Mouse (Mus musculus): ENCODE data around the gene Msh4. TPM values are rescaled to one million over a fixed set of nuclear protein-coding genes. Genes with fewer than 3 reads are reported as not detected.
A peak's percentile ranks its signal among the peaks of the same experiment; 100 is the strongest.

The Msh4 gene
- total and polyA plus RNA-seq, 3 experiments: 0.15 to 0.50 TPM; not detected in 1

DNA sequence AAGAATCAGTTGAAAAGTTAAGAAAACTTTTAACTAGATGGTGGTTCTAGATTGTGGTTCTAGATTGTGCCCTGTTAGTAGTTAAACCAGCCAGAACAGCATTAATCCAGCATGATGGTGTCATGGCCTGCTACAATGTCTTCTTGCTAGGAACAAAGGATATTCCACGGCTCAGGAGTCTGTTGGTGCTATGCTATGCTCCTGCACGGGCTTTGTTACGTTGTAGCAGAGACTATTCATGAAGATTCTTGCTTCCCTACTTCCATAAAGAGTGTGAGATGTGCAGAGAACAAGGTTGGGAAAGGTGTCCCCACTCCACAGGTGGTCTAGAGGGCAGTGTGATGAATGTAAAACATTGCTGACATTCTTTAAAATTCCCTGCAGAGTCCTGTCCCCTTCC, 69.6 kb downstream of the Msh4 start:
- Histone ChIP-seq H3K4me1 (ENCODE audit: control insufficient read depth in 1 of 2, insufficient read depth in 2 of 2, low read length in 2 of 2) (peaks cover 2 to 40% of the 10 kb centered on the region in 2 experiments; a peak in 3 of 4 replicates), H3K79me2 (ENCODE audit: control insufficient read depth, insufficient read depth, low read length, poor library complexity) (no peaks in the 10 kb centered on the region; the same call in 1 of the 2 replicates), H3K9me3 (replicated peaks; ENCODE audit: insufficient read depth, low read length) (no peaks in the 10 kb centered on the region), H3K36me3 (ENCODE audit: control insufficient read depth in 1 of 2, insufficient read depth in 2 of 2, low read length in 2 of 2) (peaks cover 0 to 21% of the 10 kb centered on the region in 2 experiments; a peak in 2 of 4 replicates), H3K27ac (ENCODE audit: control insufficient read depth, low read depth, low read length) (no peak overlapping the region), H3K4me3 (ENCODE audit: control insufficient read depth in 1 of 2, insufficient read depth in 1 of 2, low read depth in 2 of 2, low read length in 2 of 2) (no peak overlapping the region), H3K27me3 (ENCODE audit: control insufficient read depth in 1 of 2, insufficient read depth in 2 of 2, low read length in 2 of 2) (no peaks in the 10 kb centered on the region), H3K9ac (ENCODE audit: control insufficient read depth, low read depth, low read length, poor library complexity, severe bottlenecking) (no peak overlapping the region)
- TF ChIP-seq MEF2A (IDR thresholded peaks at IDR 0.05; ENCODE audit: extremely low read depth, insufficient replicate concordance, low read depth, low read length, poor library complexity, severe bottlenecking) (no peak), SMC3 (IDR thresholded peaks at IDR 0.05; ENCODE audit: low read depth, low read length) (no peak), CHD1 (IDR thresholded peaks at IDR 0.05; ENCODE audit: low read depth, low read length) (no peak), UBTF (IDR thresholded peaks at IDR 0.05; ENCODE audit: borderline replicate concordance, insufficient read depth, low read depth, low read length) (no peak), POLR2A (IDR thresholded peaks at IDR 0.05; ENCODE audit: control insufficient read depth in 1 of 2, insufficient read depth in 1 of 2, low read depth in 1 of 2, low read length in 2 of 2, poor library complexity in 1 of 2) (no peak), MYB (IDR thresholded peaks at IDR 0.05; ENCODE audit: low read depth, low read length) (no peak)
- no peak for DNase-seq (ENCODE audit: low read depth, low spot score)

GRCm38 (mm10) chr3:153835455-153836086, 70.4 kb downstream of the Msh4 start:
- H3K9me3 ChIP-seq (replicated peaks; ENCODE audit: insufficient read depth, low read length): no peaks in the 10 kb centered on the region
- peak; percentile 90 for DNase-seq (ENCODE audit: low read depth, low spot score)
- no peaks in the 10 kb centered on the region for H3K27me3 ChIP-seq (ENCODE audit: control insufficient read depth in 1 of 2, insufficient read depth in 2 of 2, low read length in 2 of 2)
- no peak overlapping the region for H3K27ac ChIP-seq (ENCODE audit: control insufficient read depth, low read depth, low read length)
- peaks cover 3 to 45% of the 10 kb centered on the region in 2 experiments; a peak in 3 of 4 replicates for H3K4me1 ChIP-seq (ENCODE audit: control insufficient read depth in 1 of 2, insufficient read depth in 2 of 2, low read length in 2 of 2)
- peak overlapping the region; percentile 38 to 39; a peak in 2 of 4 replicates for H3K4me3 ChIP-seq (ENCODE audit: control insufficient read depth in 1 of 2, insufficient read depth in 1 of 2, low read depth in 2 of 2, low read length in 2 of 2)
- TF ChIP-seq RCOR1 (IDR thresholded peaks at IDR 0.05; ENCODE audit: low read depth, low read length) (peak; percentile 50; the same call in 1 of the 2 replicates), MYB (IDR thresholded peaks at IDR 0.05; ENCODE audit: low read depth, low read length) (no peak), NELFE (IDR thresholded peaks at IDR 0.05; ENCODE audit: low read depth, low read length) (no peak; the same call in 1 of the 2 replicates), SIN3A (IDR thresholded peaks at IDR 0.05; ENCODE audit: low read length) (0 out of 2 replicates have a peak, but pooled peaks have one; percentile 18), MYC (IDR thresholded peaks at IDR 0.05; ENCODE audit: low read depth, low read length) (0 out of 2 replicates have a peak, but pooled peaks have one; percentile 38), ETS1 (IDR thresholded peaks at IDR 0.05; ENCODE audit: low read depth, low read length) (peak; percentile 32; the same call in 1 of the 2 replicates), POLR2A (IDR thresholded peaks at IDR 0.05; ENCODE audit: control insufficient read depth in 1 of 2, insufficient read depth in 1 of 2, low read depth in 1 of 2, low read length in 2 of 2, poor library complexity in 1 of 2) (no peak), ZC3H11A (IDR thresholded peaks at IDR 0.05; ENCODE audit: low read depth, low read length) (peak; percentile 51), GATA1 (IDR thresholded peaks at IDR 0.05; ENCODE audit: low read depth, low read length) (peak; percentile 67), RAD21 (IDR thresholded peaks at IDR 0.05; ENCODE audit: low read depth, low read length) (peak; percentile 60), BHLHE40 (IDR thresholded peaks at IDR 0.05; ENCODE audit: borderline replicate concordance, low read depth, low read length) (no peak), ELF1 (IDR thresholded peaks at IDR 0.05; ENCODE audit: low read depth, low read length) (no peak), CHD1 (IDR thresholded peaks at IDR 0.05; ENCODE audit: low read depth, low read length) (no peak), TBP (IDR thresholded peaks at IDR 0.05; ENCODE audit: low read depth, low read length) (no peak), POLR2AphosphoS2 (IDR thresholded peaks at IDR 0.05; ENCODE audit: low read length) (no peak), ZMIZ1 (IDR thresholded peaks at IDR 0.05; ENCODE audit: low read depth, low read length) (no peak), MAZ (IDR thresholded peaks at IDR 0.05; ENCODE audit: low read depth, low read length) (peak; percentile 53; the same call in 1 of the 2 replicates), MEF2A (IDR thresholded peaks at IDR 0.05; ENCODE audit: extremely low read depth, insufficient replicate concordance, low read depth, low read length, poor library complexity, severe bottlenecking) (no peak), MAFK (IDR thresholded peaks at IDR 0.05; ENCODE audit: borderline replicate concordance, low read depth, low read length) (no peak), EP300 (IDR thresholded peaks at IDR 0.05; ENCODE audit: low read depth in 1 of 2, low read length in 2 of 2) (peak; percentile 28 to 51; a peak in 2 of 4 replicates), SMC3 (IDR thresholded peaks at IDR 0.05; ENCODE audit: low read depth, low read length) (peak; percentile 68), CTCF (IDR thresholded peaks at IDR 0.05 in 2 of 3, conservative IDR thresholded peaks at IDR 0.05 in 1 of 3; ENCODE audit: control insufficient read depth in 1 of 3, insufficient read depth in 1 of 3, low read depth in 2 of 3, low read length in 3 of 3, poor library complexity in 1 of 3, severe bottlenecking in 1 of 3) (peak; percentile 93 to 98 (median 96))
- no peaks in the 10 kb centered on the region; the same call in 1 of the 2 replicates for H3K79me2 ChIP-seq (ENCODE audit: control insufficient read depth, insufficient read depth, low read length, poor library complexity)
- peak overlapping the region; percentile 57 for H3K9ac ChIP-seq (ENCODE audit: control insufficient read depth, low read depth, low read length, poor library complexity, severe bottlenecking)
- peaks cover 0 to 24% of the 10 kb centered on the region in 2 experiments; a peak in 2 of 4 replicates for H3K36me3 ChIP-seq (ENCODE audit: control insufficient read depth in 1 of 2, insufficient read depth in 2 of 2, low read length in 2 of 2)
